Mouse (Mus musculus): ENCODE measurements around the gene Chl1. TPM values are rescaled to one million over a fixed set of nuclear protein-coding genes. Genes with fewer than 3 reads are reported as not detected.

Gene Chl1
- polyA plus RNA-seq, 1 experiment from 2014 or later: 2.7 TPM

- no peak overlapping the region for H3K4me3 ChIP-seq (ENCODE audit: low read length)
- no peaks in the 10 kb centered on the region for H3K4me1 ChIP-seq (ENCODE audit: control insufficient read depth, insufficient read depth, low read length)
- no peaks in the 10 kb centered on the region for H3K36me3 ChIP-seq (ENCODE audit: control insufficient read depth, insufficient read depth, low read length)
- no peak overlapping the region for H3K9ac ChIP-seq (ENCODE audit: low read depth, low read length)
- H3K9me3 ChIP-seq (ENCODE audit: control insufficient read depth, low read length): no peaks in the 10 kb centered on the region
- H3K27me3 ChIP-seq (replicated peaks; ENCODE audit: control insufficient read depth, insufficient read depth, low read length): no peaks in the 10 kb centered on the region
- ATAC-seq: no peak
- 79% methylated on average over 1 of the region's 1 CpGs for WGBS
- H3K27ac ChIP-seq (ENCODE audit: low read length): no peak overlapping the region
- H3K4me2 ChIP-seq (ENCODE audit: low read depth, low read length): no peak overlapping the region
Observed at GRCm38 (mm10) chr6:103795241-103795640, 284.9 kb downstream of the Chl1 start.

All from intestine, embryonic 16.5 days (tissue).